Comparison of ENCODE assay signal across 9 mouse cellular contexts in genomic region chr6:128843479-128843992, GRCm38 (mm10). TPM values are rescaled to one million over a fixed set of nuclear protein-coding genes. Genes with fewer than 3 reads are reported as not detected.
DNase-seq lines count a peak whose midpoint lies in the region; ATAC-seq and TF ChIP-seq lines count a peak whose summit lies in the region.
"Had no signal": no experiment of that assay in that cellular context is flagged by ENCODE, and none has a peak within 500 bp of the region (broad histone marks: within the 10 kb centered on the region; RNA-seq: fewer than 3 reads in every experiment).

No protein-coding gene starts in this region.

- peaks cover 9% of the 10 kb centered on the region for H3K4me1 ChIP-seq in G1E (ENCODE audit: insufficient read depth, low read depth, low read length)
- peaks cover 17% of the 10 kb centered on the region for H3K4me1 ChIP-seq in heart, embryonic 10.5 days
- peaks cover 11% of the 10 kb centered on the region; the same call in 1 of the 2 replicates for H3K4me1 ChIP-seq in lung, postnatal 0 days (ENCODE audit: insufficient read depth, low read depth, low read length)

- peaks cover 55% of the 10 kb centered on the region for H3K9me3 ChIP-seq in G1E (replicated peaks)
- H3K9me3 ChIP-seq in heart, embryonic 10.5 days = no peaks in the 10 kb centered on the region
- no peaks in the 10 kb centered on the region for H3K9me3 ChIP-seq in lung, postnatal 0 days (ENCODE audit: low read length)

- peak overlapping the region; percentile 79 for H3K4me2 ChIP-seq in lung, postnatal 0 days (replicated peaks; ENCODE audit: low read depth, low read length)

- H3K4me3 ChIP-seq in G1E (ENCODE audit: low read depth, low read length) = peak overlapping the region; percentile 36; the same call in 1 of the 2 replicates
- peak overlapping the region; percentile 85 for H3K4me3 ChIP-seq in heart, embryonic 10.5 days
- peak overlapping the region; percentile 80 for H3K4me3 ChIP-seq in lung, postnatal 0 days (ENCODE audit: low read depth, low read length)

- H3K36me3 ChIP-seq in G1E (replicated peaks) = no peaks in the 10 kb centered on the region
- H3K36me3 ChIP-seq in heart, embryonic 10.5 days = no peaks in the 10 kb centered on the region
- H3K36me3 ChIP-seq in lung, postnatal 0 days (ENCODE audit: insufficient read depth, low read length) = no peaks in the 10 kb centered on the region

- peak; percentile 88 for DNase-seq in 3T3-L1 (ENCODE audit: low read depth, low spot score)
- no peak for DNase-seq in G1E (ENCODE audit: low spot score)
- peak; percentile 85 for DNase-seq in embryo, embryonic 11 days
- DNase-seq in heart, embryonic 10.5 days (ENCODE audit: low spot score) = peak; percentile 79
- DNase-seq in kidney, adult 9 months = peak; percentile 77
- peak; percentile 96 for DNase-seq in lung, postnatal 0 days (ENCODE audit: low spot score)
- DNase-seq in ovary, postnatal 36 days (ENCODE audit: low spot score) = peak; percentile 59
- peak; percentile 65 for DNase-seq in urinary bladder, postnatal 25 days (ENCODE audit: low spot score)

- H3K9ac ChIP-seq in lung, postnatal 0 days (replicated peaks; ENCODE audit: low read depth) = peak overlapping the region; percentile 63

- peak overlapping the region; percentile 90 for H3K27ac ChIP-seq in heart, embryonic 10.5 days
- peak overlapping the region; percentile 99 for H3K27ac ChIP-seq in lung, postnatal 0 days (ENCODE audit: low read length)

- ATAC-seq in G1E (ENCODE audit: extremely low read depth, insufficient number of reproducible peaks, low FRiP score, poor library complexity, severe bottlenecking) = no peak; the same call in 1 of the 2 replicates
- peak; percentile 54 for ATAC-seq in lung, postnatal 0 days

- peak; percentile 92 for TF ChIP-seq EP300 in lung, postnatal 0 days (IDR thresholded peaks at IDR 0.05)

- under 1% methylated on average over 22 of the region's 22 CpGs for WGBS in heart, embryonic 10.5 days
- under 1% methylated on average over 22 of the region's 22 CpGs for WGBS in lung, postnatal 0 days

- peaks cover 3% of the 10 kb centered on the region; the same call in 1 of the 2 replicates for H3K27me3 ChIP-seq in G1E (ENCODE audit: insufficient read depth, low read length)
- H3K27me3 ChIP-seq in heart, embryonic 10.5 days (ENCODE audit: insufficient read depth, poor library complexity, severe bottlenecking) = no peaks in the 10 kb centered on the region
- H3K27me3 ChIP-seq in lung, postnatal 0 days (replicated peaks; ENCODE audit: insufficient read depth, low read length) = no peaks in the 10 kb centered on the region

- no peak for TF ChIP-seq CTCF in G1E (IDR thresholded peaks at IDR 0.05; ENCODE audit: low read depth, low read length)
- TF ChIP-seq CTCF in lung, postnatal 0 days (IDR thresholded peaks at IDR 0.05) = no peak

RNA-seq across cellular contexts. Expression of gene Klrb1b, which starts 17.4 kb away (rescaled TPM):
- total RNA-seq in G1E (2014; fragmentation: Nextera tagmentation) (not detected in 2 replicates), G1E (2017) (0.05 and 0.12 TPM in 2 replicates)
- not detected in 2 replicates for polyA plus RNA-seq in G1E (2012)
- not detected in 2 replicates for polyA plus RNA-seq in heart, embryonic 10.5 days (2016; fragmentation: Nextera tagmentation; extraction: Ambion mirVana)
- 0.26 and 0.35 TPM in 2 replicates for polyA plus RNA-seq in lung, postnatal 0 days (2015; fragmentation: Nextera tagmentation; extraction: Ambion mirVana)
- total RNA-seq: layer of hippocampus, postnatal 25 days had no signal

RNA-seq across cellular contexts. Expression of gene Gm44511, which starts 17.4 kb away (rescaled TPM):
- total RNA-seq in G1E (2014; fragmentation: Nextera tagmentation) = not detected in 2 replicates
- total RNA-seq in G1E (2017) = not detected in 2 replicates
- not detected in 2 replicates for polyA plus RNA-seq in G1E (2012)
- polyA plus RNA-seq in heart, embryonic 10.5 days (2016; fragmentation: Nextera tagmentation; extraction: Ambion mirVana) = not detected in 2 replicates
- polyA plus RNA-seq in lung, postnatal 0 days (2015; fragmentation: Nextera tagmentation; extraction: Ambion mirVana) = 0.26 TPM in 1 of 2 replicates, not detected in the other
- total RNA-seq: layer of hippocampus, postnatal 25 days had no signal

RNA-seq across cellular contexts. Expression of gene Clec2i, which starts 43.9 kb away (rescaled TPM):
- not detected in 2 replicates for total RNA-seq in G1E (2014; fragmentation: Nextera tagmentation)
- total RNA-seq in G1E (2017) = 0.05 TPM in 1 of 2 replicates, not detected in the other
- not detected in 2 replicates for polyA plus RNA-seq in G1E (2012)
- polyA plus RNA-seq in heart, embryonic 10.5 days (2016; fragmentation: Nextera tagmentation; extraction: Ambion mirVana) = not detected in 2 replicates
- 0.11 and 0.14 TPM in 2 replicates for polyA plus RNA-seq in lung, postnatal 0 days (2015; fragmentation: Nextera tagmentation; extraction: Ambion mirVana)
- total RNA-seq: layer of hippocampus, postnatal 25 days had no signal

RNA-seq across cellular contexts. Expression of gene BC035044, which starts 47.4 kb away (rescaled TPM):
- not detected in 2 replicates for total RNA-seq in G1E (2014; fragmentation: Nextera tagmentation)
- 0.05 TPM in 1 of 2 replicates, not detected in the other for total RNA-seq in G1E (2017)
- not detected in 2 replicates for polyA plus RNA-seq in G1E (2012)
- polyA plus RNA-seq in heart, embryonic 10.5 days (2016; fragmentation: Nextera tagmentation; extraction: Ambion mirVana) = 0.49 and 0.70 TPM in 2 replicates
- 0.58 and 1.2 TPM in 2 replicates for polyA plus RNA-seq in lung, postnatal 0 days (2015; fragmentation: Nextera tagmentation; extraction: Ambion mirVana)

RNA-seq across cellular contexts. Expression of gene Klrb1c, which starts 54.5 kb away (rescaled TPM):
- total RNA-seq in G1E (2014; fragmentation: Nextera tagmentation) = not detected in 2 replicates
- total RNA-seq in G1E (2017) = 0.17 and 0.22 TPM in 2 replicates
- polyA plus RNA-seq in G1E (2012) = not detected in 2 replicates
- 0.08 TPM in 1 of 2 replicates, not detected in the other for polyA plus RNA-seq in heart, embryonic 10.5 days (2016; fragmentation: Nextera tagmentation; extraction: Ambion mirVana)
- 0.41 and 0.50 TPM in 2 replicates for polyA plus RNA-seq in lung, postnatal 0 days (2015; fragmentation: Nextera tagmentation; extraction: Ambion mirVana)
- total RNA-seq: layer of hippocampus, postnatal 25 days had no signal
